Comparison of ENCODE assay signal across 19 mouse cellular contexts in the genomic region with DNA sequence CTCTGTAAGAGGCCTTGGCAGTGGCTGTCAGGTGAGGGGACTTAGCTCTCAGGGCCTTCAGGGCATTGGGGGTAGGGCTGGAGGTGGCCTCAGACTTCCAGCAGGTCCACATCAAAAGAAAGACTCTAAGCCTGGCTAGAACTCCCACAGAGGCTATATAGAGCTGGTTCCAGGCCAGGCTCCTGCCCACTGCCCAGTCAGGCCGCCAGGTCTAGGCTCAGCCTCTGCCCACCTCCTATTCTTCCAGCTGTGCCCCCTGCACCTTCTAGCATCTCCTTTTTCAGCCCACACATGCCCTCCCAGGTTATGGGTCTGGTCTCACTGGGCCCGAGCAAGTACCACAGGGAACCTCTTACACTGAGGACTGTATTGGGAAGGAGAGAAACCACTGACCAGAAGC. TPM values are rescaled to one million over a fixed set of nuclear protein-coding genes. Genes with fewer than 3 reads are reported as not detected.
DNase-seq lines count a peak whose midpoint lies in the region; ATAC-seq lines count a peak whose summit lies in the region.
"Had no signal": no experiment of that assay in that cellular context is flagged by ENCODE, and none has a peak within 500 bp of the region (broad histone marks: within the 10 kb centered on the region; RNA-seq: fewer than 3 reads in every experiment).

No protein-coding gene starts in this region.

- H3K4me2 ChIP-seq in forebrain, embryonic 12.5 days = peak overlapping the region; percentile 13
- peak overlapping the region; percentile 6; the same call in 1 of the 2 replicates for H3K4me2 ChIP-seq in hindbrain, embryonic 14.5 days (replicated peaks)
- no peak overlapping the region for H3K4me2 ChIP-seq in neural tube, embryonic 14.5 days (ENCODE audit: low read depth, low read length)
- H3K4me2 ChIP-seq: embryonic facial prominence, embryonic 15.5 days; intestine, embryonic 15.5 days had no signal

- intact Hi-C loops in left cerebral cortex, postnatal 4 days (cut with DNase I) = no loop called here

- peak overlapping the region; percentile 57 for H3K9ac ChIP-seq in forebrain, embryonic 12.5 days
- peak overlapping the region; percentile 48 for H3K9ac ChIP-seq in hindbrain, embryonic 14.5 days
- H3K9ac ChIP-seq in neural tube, embryonic 14.5 days (replicated peaks; ENCODE audit: low read depth, low read length) = no peak overlapping the region
- H3K9ac ChIP-seq: embryonic facial prominence, embryonic 15.5 days; intestine, embryonic 15.5 days; liver, embryonic 14.5 days had no signal

- peaks cover 90% of the 10 kb centered on the region for H3K36me3 ChIP-seq in forebrain, embryonic 12.5 days (replicated peaks)
- peaks cover 88% of the 10 kb centered on the region for H3K36me3 ChIP-seq in hindbrain, embryonic 14.5 days (replicated peaks; ENCODE audit: control insufficient read depth, insufficient read depth)
- H3K36me3 ChIP-seq in neural tube, embryonic 14.5 days (ENCODE audit: control insufficient read depth, insufficient read depth, low read length) = peaks cover 57% of the 10 kb centered on the region
- H3K36me3 ChIP-seq: embryonic facial prominence, embryonic 15.5 days; intestine, embryonic 15.5 days had no signal

- 65% methylated on average over 2 of the region's 2 CpGs for WGBS in forebrain, embryonic 12.5 days
- WGBS in hindbrain, embryonic 14.5 days = 47% methylated on average over 2 of the region's 2 CpGs
- 50% methylated on average over 2 of the region's 2 CpGs for WGBS in neural tube, embryonic 14.5 days

- no peak overlapping the region for H3K4me3 ChIP-seq in forebrain, embryonic 12.5 days (replicated peaks)
- H3K4me3 ChIP-seq in hindbrain, embryonic 14.5 days (replicated peaks; ENCODE audit: low read length) = no peak overlapping the region
- no peak overlapping the region for H3K4me3 ChIP-seq in neural tube, embryonic 14.5 days (ENCODE audit: low read depth, low read length)
- H3K4me3 ChIP-seq: embryonic facial prominence, embryonic 15.5 days; intestine, embryonic 15.5 days had no signal

- ATAC-seq in forebrain, embryonic 12.5 days (ENCODE audit: low FRiP score) = no peak
- ATAC-seq in hindbrain, embryonic 14.5 days (ENCODE audit: low FRiP score) = no peak
- no peak for ATAC-seq in neural tube, embryonic 14.5 days (ENCODE audit: low read depth)
- ATAC-seq: intestine, embryonic 15.5 days had no signal

- peak overlapping the region; percentile 99 for H3K27ac ChIP-seq in forebrain, embryonic 12.5 days
- H3K27ac ChIP-seq in hindbrain, embryonic 14.5 days = peak overlapping the region; percentile 93
- peak overlapping the region; percentile 89 for H3K27ac ChIP-seq in neural tube, embryonic 14.5 days (ENCODE audit: low read depth, low read length)
- H3K27ac ChIP-seq: embryonic facial prominence, embryonic 15.5 days; intestine, embryonic 15.5 days; kidney, postnatal 0 days; liver, embryonic 14.5 days had no signal

- H3K9me3 ChIP-seq in forebrain, embryonic 12.5 days = no peaks in the 10 kb centered on the region
- no peaks in the 10 kb centered on the region for H3K9me3 ChIP-seq in hindbrain, embryonic 14.5 days (ENCODE audit: control insufficient read depth, low read length)
- no peaks in the 10 kb centered on the region for H3K9me3 ChIP-seq in neural tube, embryonic 14.5 days (ENCODE audit: control insufficient read depth, low read length)
- H3K9me3 ChIP-seq: embryonic facial prominence, embryonic 15.5 days; intestine, embryonic 15.5 days had no signal

- peak; percentile 37 to 52 for DNase-seq in cerebellum, postnatal 25 days
- no peak for DNase-seq in cerebellum, adult 11 months
- DNase-seq in hindbrain, embryonic 14.5 days (ENCODE audit: low spot score) = no peak
- DNase-seq in heart, adult 8-10 months (ENCODE audit: low spot score) = no peak
- DNase-seq in lung, postnatal 4 days = no peak
- no peak for DNase-seq in left cerebral cortex, postnatal 4 days
- DNase-seq: adrenal gland, adult 8-10 months; heart, adult 11 months; layer of hippocampus, adult 9-11 months; lung, postnatal 14 days; thymus, postnatal 25 days had no signal

- H3K4me1 ChIP-seq in forebrain, embryonic 12.5 days = peaks cover 99% of the 10 kb centered on the region
- H3K4me1 ChIP-seq in hindbrain, embryonic 14.5 days (replicated peaks; ENCODE audit: control insufficient read depth, insufficient read depth, low read length) = peaks cover 85% of the 10 kb centered on the region
- peaks cover 64% of the 10 kb centered on the region for H3K4me1 ChIP-seq in neural tube, embryonic 14.5 days (ENCODE audit: control insufficient read depth, insufficient read depth, low read length)
- H3K4me1 ChIP-seq: embryonic facial prominence, embryonic 15.5 days; intestine, embryonic 15.5 days had no signal

- peaks cover 61% of the 10 kb centered on the region for H3K27me3 ChIP-seq in forebrain, embryonic 12.5 days
- H3K27me3 ChIP-seq in hindbrain, embryonic 14.5 days (ENCODE audit: control insufficient read depth, insufficient read depth, low read length) = no peaks in the 10 kb centered on the region
- no peaks in the 10 kb centered on the region for H3K27me3 ChIP-seq in neural tube, embryonic 14.5 days (ENCODE audit: control insufficient read depth, insufficient read depth, low read length)

RNA-seq across cellular contexts. Expression of gene Rhbg, which starts 29.6 kb away (rescaled TPM):
- polyA plus RNA-seq in forebrain, embryonic 12.5 days (2016; fragmentation: Nextera tagmentation; extraction: Ambion mirVana) = 0.28 TPM in 1 of 2 replicates, not detected in the other
- 0.48 and 0.76 TPM in 2 replicates for polyA plus RNA-seq in hindbrain, embryonic 14.5 days (2014; fragmentation: Nextera tagmentation; extraction: Ambion mirVana)
- polyA plus RNA-seq in neural tube, embryonic 14.5 days (2014; fragmentation: Nextera tagmentation; extraction: Ambion mirVana) = 0.51 and 0.85 TPM in 2 replicates
- not detected for total RNA-seq in heart, adult 8-10 months (2022)
- total RNA-seq in left cerebral cortex, postnatal 4 days (2021) = 1 to 10 TPM in 1 of 2 experiments, under 1 TPM in 1; 0.46 to 1.4 TPM
- total RNA-seq: common myeloid progenitor, adult 5-6 weeks had no signal
- polyA plus RNA-seq: heart, postnatal 0 days had no signal

Comparison
In these comparisons a context has a peak if more than half of its experiments do, and no peak if none do; other contexts are left out.
1. DNase-seq: peak in cerebellum, postnatal 25 days (2 of 2); none in cerebellum, adult 11 months (single experiment), hindbrain, embryonic 14.5 days (single experiment), heart, adult 8-10 months (single experiment), lung, postnatal 4 days (0 of 2) and left cerebral cortex, postnatal 4 days (single experiment).
2. Peak in every context shown above with its lines, with median percentiles within 50 percentile points of each other: H3K27ac ChIP-seq.